Mouse (Mus musculus) brain, embryonic 14.5 days (tissue): Measurements from ENCODE around the gene Cenpp.

ENCODE experiments used
- CTCF ChIP-seq: fragments of 200-500 bp; IDR thresholded peaks from 2 replicates; pipeline ENCODE4 v1.5.1; 2012; ENCODE audit warnings: inconsistent platforms, mild to moderate bottlenecking, moderate library complexity, borderline replicate concordance; ENCODE audit not compliant: insufficient read depth, insufficient read length; ENCODE audit errors: extremely low read depth
- POLR2A ChIP-seq: fragments of 200-500 bp; IDR thresholded peaks from 2 replicates; pipeline ENCODE4 v1.6.1; 2012; ENCODE audit warnings: mild to moderate bottlenecking, inconsistent platforms, borderline replicate concordance; ENCODE audit not compliant: poor library complexity, insufficient read depth, insufficient read length, severe bottlenecking; ENCODE audit errors: extremely low read depth

DNA sequence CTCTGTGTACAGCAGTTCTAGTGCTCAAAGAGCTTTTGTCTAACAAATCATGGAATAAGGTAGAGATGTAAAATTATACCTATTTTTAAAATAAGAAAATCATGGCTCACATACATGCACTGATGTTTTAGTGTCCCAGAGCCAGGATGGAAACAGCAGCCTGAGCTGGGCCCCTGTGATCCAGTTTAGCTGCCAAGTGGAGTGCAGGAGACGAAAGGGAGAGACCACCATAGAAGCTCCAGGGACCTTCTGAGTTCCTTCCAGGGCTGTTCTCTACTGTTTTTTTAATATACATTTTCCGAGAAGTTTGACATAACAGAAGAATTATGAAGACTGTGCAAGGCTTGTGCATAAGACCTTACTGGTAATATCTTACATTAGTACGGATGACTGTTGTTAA is 174.7 kb downstream of the Cenpp start:
- TF ChIP-seq POLR2A = no peak
- TF ChIP-seq CTCF = no peak
